Mouse (Mus musculus): ENCODE measurements around the gene Gm28048. TPM values are rescaled to one million over a fixed set of nuclear protein-coding genes. Genes with fewer than 3 reads are reported as not detected.

Gm28048 gene
- polyA plus RNA-seq, 1 experiment from 2014 or later = 3.6 TPM

GRCm38 (mm10) chr11:22813427-22813826, 168.5 kb downstream of the Gm28048 start:
- Histone ChIP-seq H3K4me1 (no peaks in the 10 kb centered on the region), H3K9ac (no peak overlapping the region), H3K9me3 (no peaks in the 10 kb centered on the region), H3K27ac (no peak overlapping the region), H3K36me3 (replicated peaks) (no peaks in the 10 kb centered on the region), H3K4me2 (no peak overlapping the region), H3K4me3 (no peak overlapping the region), H3K27me3 (replicated peaks) (no peaks in the 10 kb centered on the region)
- ATAC-seq (replicated peaks) = no peak
- WGBS = 79% methylated on average over 3 of the region's 3 CpGs

GRCm38 (mm10) chr11:22811413-22811812, 170.5 kb downstream of the Gm28048 start:
- Histone ChIP-seq H3K36me3 (replicated peaks) (no peaks in the 10 kb centered on the region), H3K9ac (no peak overlapping the region), H3K27ac (no peak overlapping the region), H3K4me3 (no peak overlapping the region), H3K9me3 (no peaks in the 10 kb centered on the region), H3K4me1 (no peaks in the 10 kb centered on the region), H3K4me2 (no peak overlapping the region), H3K27me3 (replicated peaks) (no peaks in the 10 kb centered on the region)
- WGBS = 94% methylated on average over 3 of the region's 3 CpGs
- no peak for ATAC-seq (replicated peaks)

- 85% methylated on average over 7 of the region's 7 CpGs for WGBS
- no peak for ATAC-seq (replicated peaks)
- Histone ChIP-seq H3K4me2 (no peak overlapping the region), H3K36me3 (replicated peaks) (no peaks in the 10 kb centered on the region), H3K9me3 (no peaks in the 10 kb centered on the region), H3K27ac (no peak overlapping the region), H3K4me1 (no peaks in the 10 kb centered on the region), H3K27me3 (replicated peaks) (no peaks in the 10 kb centered on the region), H3K9ac (no peak overlapping the region), H3K4me3 (no peak overlapping the region)
Observed at GRCm38 (mm10) chr11:22809465-22810096, 172.3 kb downstream of the Gm28048 start.

- Histone ChIP-seq H3K27me3 (replicated peaks) (no peaks in the 10 kb centered on the region), H3K36me3 (replicated peaks) (no peaks in the 10 kb centered on the region), H3K27ac (no peak overlapping the region), H3K4me2 (no peak overlapping the region), H3K4me3 (no peak overlapping the region), H3K9me3 (no peaks in the 10 kb centered on the region), H3K4me1 (no peaks in the 10 kb centered on the region), H3K9ac (no peak overlapping the region)
- no peak for ATAC-seq (replicated peaks)
Observed at GRCm38 (mm10) chr11:22808040-22808439, 173.8 kb downstream of the Gm28048 start.

GRCm38 (mm10) chr11:22805171-22805570, 176.7 kb downstream of the Gm28048 start:
- Histone ChIP-seq H3K9ac (no peak overlapping the region), H3K9me3 (no peaks in the 10 kb centered on the region), H3K4me2 (no peak overlapping the region), H3K4me1 (no peaks in the 10 kb centered on the region), H3K27me3 (replicated peaks) (no peaks in the 10 kb centered on the region), H3K36me3 (replicated peaks) (no peaks in the 10 kb centered on the region), H3K4me3 (no peak overlapping the region), H3K27ac (no peak overlapping the region)
- WGBS = 83% methylated on average over 1 of the region's 1 CpGs
- no peak for ATAC-seq (replicated peaks)

- 0 out of 2 replicates have a peak, but pooled peaks have one; percentile 20 for ATAC-seq (replicated peaks)
- Histone ChIP-seq H3K4me2 (no peak overlapping the region), H3K27ac (no peak overlapping the region), H3K9ac (no peak overlapping the region), H3K9me3 (no peaks in the 10 kb centered on the region), H3K4me1 (peaks cover 3% of the 10 kb centered on the region), H3K27me3 (replicated peaks) (no peaks in the 10 kb centered on the region), H3K36me3 (replicated peaks) (no peaks in the 10 kb centered on the region), H3K4me3 (no peak overlapping the region)
- 23% methylated on average over 9 of the region's 9 CpGs for WGBS
Observed at GRCm38 (mm10) chr11:22799987-22800424, 181.9 kb downstream of the Gm28048 start.

- Histone ChIP-seq H3K36me3 (replicated peaks) (no peaks in the 10 kb centered on the region), H3K9me3 (no peaks in the 10 kb centered on the region), H3K4me2 (no peak overlapping the region), H3K27me3 (replicated peaks) (no peaks in the 10 kb centered on the region), H3K4me1 (peaks cover 3% of the 10 kb centered on the region), H3K9ac (no peak overlapping the region), H3K27ac (no peak overlapping the region), H3K4me3 (no peak overlapping the region)
- no peak for ATAC-seq (replicated peaks)
- 65% methylated on average over 5 of the region's 5 CpGs for WGBS
Observed at GRCm38 (mm10) chr11:22798916-22799315, 183.0 kb downstream of the Gm28048 start.

- Histone ChIP-seq H3K27ac (no peak overlapping the region), H3K27me3 (replicated peaks) (no peaks in the 10 kb centered on the region), H3K4me1 (peaks cover under 1% of the 10 kb centered on the region; the same call in 1 of the 2 replicates), H3K36me3 (replicated peaks) (no peaks in the 10 kb centered on the region), H3K4me3 (no peak overlapping the region), H3K9me3 (no peaks in the 10 kb centered on the region), H3K4me2 (no peak overlapping the region), H3K9ac (no peak overlapping the region)
- 91% methylated on average over 1 of the region's 1 CpGs for WGBS
- ATAC-seq (replicated peaks) = no peak
Observed at GRCm38 (mm10) chr11:22794734-22795133, 187.2 kb downstream of the Gm28048 start.

- Histone ChIP-seq H3K27ac (no peak overlapping the region), H3K4me2 (no peak overlapping the region), H3K9me3 (no peaks in the 10 kb centered on the region), H3K9ac (no peak overlapping the region), H3K4me3 (no peak overlapping the region), H3K4me1 (no peaks in the 10 kb centered on the region), H3K36me3 (replicated peaks) (no peaks in the 10 kb centered on the region), H3K27me3 (replicated peaks) (no peaks in the 10 kb centered on the region)
- WGBS = 88% methylated on average over 1 of the region's 1 CpGs
- ATAC-seq (replicated peaks) = no peak
Observed at GRCm38 (mm10) chr11:22793881-22794203, 188.0 kb downstream of the Gm28048 start.

GRCm38 (mm10) chr11:22793176-22793880, 188.6 kb downstream of the Gm28048 start:
- no peaks in the 10 kb centered on the region for H3K4me1 ChIP-seq
- H3K27ac ChIP-seq = no peak overlapping the region
- no peaks in the 10 kb centered on the region for H3K27me3 ChIP-seq (replicated peaks)
- H3K4me2 ChIP-seq = no peak overlapping the region
- no peak overlapping the region for H3K4me3 ChIP-seq
- ATAC-seq (replicated peaks) = no peak
- H3K36me3 ChIP-seq (replicated peaks) = no peaks in the 10 kb centered on the region
- H3K9ac ChIP-seq = no peak overlapping the region
- WGBS = 90% methylated on average over 3 of the region's 3 CpGs
- no peaks in the 10 kb centered on the region for H3K9me3 ChIP-seq

- ATAC-seq (replicated peaks) = no peak
- Histone ChIP-seq H3K27me3 (replicated peaks) (no peaks in the 10 kb centered on the region), H3K4me3 (no peak overlapping the region), H3K4me2 (no peak overlapping the region), H3K9me3 (no peaks in the 10 kb centered on the region), H3K9ac (no peak overlapping the region), H3K36me3 (replicated peaks) (no peaks in the 10 kb centered on the region), H3K4me1 (no peaks in the 10 kb centered on the region), H3K27ac (no peak overlapping the region)
- WGBS = 88% methylated on average over 1 of the region's 1 CpGs
Observed at GRCm38 (mm10) chr11:22792149-22792548, 189.7 kb downstream of the Gm28048 start.

- no peaks in the 10 kb centered on the region for H3K36me3 ChIP-seq (replicated peaks)
- ATAC-seq (replicated peaks) = no peak
- no peak overlapping the region for H3K4me2 ChIP-seq
- H3K9me3 ChIP-seq = no peaks in the 10 kb centered on the region
- 89% methylated on average over 5 of the region's 5 CpGs for WGBS
- H3K4me3 ChIP-seq = no peak overlapping the region
- no peak overlapping the region for H3K27ac ChIP-seq
- H3K27me3 ChIP-seq (replicated peaks) = no peaks in the 10 kb centered on the region
- H3K9ac ChIP-seq = no peak overlapping the region
- H3K4me1 ChIP-seq = no peaks in the 10 kb centered on the region
Observed at GRCm38 (mm10) chr11:22791726-22792125, 190.2 kb downstream of the Gm28048 start.

- H3K27me3 ChIP-seq (replicated peaks) = no peaks in the 10 kb centered on the region
- 79% methylated on average over 2 of the region's 2 CpGs for WGBS
- ATAC-seq (replicated peaks) = no peak
Observed at GRCm38 (mm10) chr11:22787833-22788232, 194.1 kb downstream of the Gm28048 start.

More at GRCm38 (mm10) chr11:22787833-22788232, 194.1 kb downstream of the Gm28048 start:
- Histone ChIP-seq H3K9me3 (no peaks in the 10 kb centered on the region), H3K4me2 (no peak overlapping the region), H3K27ac (no peak overlapping the region), H3K4me1 (no peaks in the 10 kb centered on the region), H3K4me3 (no peak overlapping the region), H3K36me3 (replicated peaks) (no peaks in the 10 kb centered on the region), H3K9ac (no peak overlapping the region)

Measured in midbrain, embryonic 15.5 days (tissue).